Mouse (Mus musculus) central nervous system, embryonic 14 days (tissue): ENCODE measurements around the gene Rab40b. TPM values are rescaled to one million over a fixed set of nuclear protein-coding genes. Genes with fewer than 3 reads are reported as not detected.

Experiments
- polyA plus RNA-seq: library from polyadenylated mRNA; depleted of rRNA; stranded (reverse); fragments of >200 nt; gene quantifications from 2 replicates; pipeline ENCODE4 v1.2.3, GENCODE M21; 2012; rRNA removed

The Rab40b gene
- polyA plus RNA-seq: 5.3 and 7.1 TPM in 2 replicates

DNA sequence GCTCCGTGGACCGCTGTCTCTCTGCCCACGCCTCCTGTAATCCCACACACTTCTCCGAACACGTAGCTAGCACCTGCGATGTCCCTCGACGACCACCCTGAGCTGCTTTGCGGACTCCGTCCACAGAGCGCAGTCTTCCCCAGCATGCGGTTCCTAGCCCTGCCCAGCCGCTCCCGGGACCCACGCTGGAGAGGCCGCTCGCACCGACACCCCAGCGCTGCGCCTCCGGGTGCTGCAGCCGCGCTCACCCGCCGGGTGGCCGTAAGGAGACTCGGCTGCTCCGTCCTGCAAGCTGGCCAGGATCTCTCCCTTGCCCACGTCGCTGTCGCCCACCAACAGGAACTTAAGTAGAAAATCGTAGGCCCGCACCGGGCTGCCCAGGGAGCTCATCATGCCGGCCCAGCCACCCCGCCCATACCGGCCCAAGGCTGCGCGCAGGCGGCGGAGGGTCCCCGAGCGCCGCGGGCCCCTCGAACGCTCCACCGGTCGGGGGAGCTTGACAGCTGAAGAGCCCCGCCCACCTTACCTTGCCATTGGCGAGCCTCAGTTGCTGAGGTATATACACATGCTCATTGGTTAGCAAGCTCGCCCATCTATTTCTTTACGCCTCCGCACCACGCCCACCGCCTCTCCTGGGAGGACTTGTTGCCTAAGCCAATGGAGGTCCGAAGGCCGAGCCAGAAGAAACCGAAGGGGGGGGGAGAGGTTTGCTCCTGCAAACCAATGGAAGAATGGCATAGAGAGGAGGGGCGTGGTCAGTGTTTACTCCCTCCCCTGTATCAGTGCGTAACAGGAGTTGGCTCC lies at the start of gene Rab40b:
Gene Rab40b, minus strand, starts transcription at position 502 of the 804 bp plus-strand sequence.

GRCm38 (mm10) chr11:121434156-121435155 lies 46.4 kb upstream of the Rab40b start, which contains the start of gene Fn3k:
Gene Fn3k (plus strand): TSS chr11:121434913.

GRCm38 (mm10) chr11:121420830-121421552 lies 32.9 kb upstream of the Rab40b start, which contains the start of gene Fn3krp:
Gene Fn3krp (plus strand): TSS chr11:121421401.

GRCm38 (mm10) chr11:121354091-121354707 lies 33.9 kb downstream of the Rab40b start, which contains the start of gene Wdr45b:
Gene Wdr45b (minus strand): TSS chr11:121354445.

Other genes with a start within 250 kb of the Rab40b start
- 0.04 TPM in 1 of 2 replicates, not detected in the other for gene Tex19.1, start 242.1 kb downstream of the Rab40b start, polyA plus RNA-seq
- 0.16 and 0.61 TPM in 2 replicates for gene Uts2r, start 228.0 kb downstream of the Rab40b start, polyA plus RNA-seq
- gene Hexdc, start 183.8 kb downstream of the Rab40b start, polyA plus RNA-seq: 72.0 and 79.9 TPM in 2 replicates
- 10.4 and 13.7 TPM in 2 replicates for gene Ogfod3, start 183.5 kb downstream of the Rab40b start, polyA plus RNA-seq
- 47.2 and 50.7 TPM in 2 replicates for gene Cybc1, start 158.9 kb downstream of the Rab40b start, polyA plus RNA-seq
- gene Narf, start 151.0 kb downstream of the Rab40b start, polyA plus RNA-seq: 60.3 and 67.7 TPM in 2 replicates
- 59.4 and 70.2 TPM in 2 replicates for gene Foxk2, start 128.3 kb downstream of the Rab40b start, polyA plus RNA-seq
- 74.6 and 76.1 TPM in 2 replicates for gene Wdr45b, start 33.8 kb downstream of the Rab40b start, polyA plus RNA-seq
- gene Fn3krp, start 33.1 kb upstream of the Rab40b start, polyA plus RNA-seq: 13.1 and 13.3 TPM in 2 replicates
- gene Fn3k, start 46.7 kb upstream of the Rab40b start, polyA plus RNA-seq: 3.0 and 3.8 TPM in 2 replicates
- gene Tbcd, start 63.7 kb upstream of the Rab40b start, polyA plus RNA-seq: 65.8 and 69.2 TPM in 2 replicates
- gene Zfp750, start 131.1 kb upstream of the Rab40b start, polyA plus RNA-seq: 0.05 and 1.3 TPM in 2 replicates